Mouse (Mus musculus) gastrocnemius, postnatal 4 days (tissue): ENCODE results near the gene Socs5. TPM values are rescaled to one million over a fixed set of nuclear protein-coding genes. Genes with fewer than 3 reads are reported as not detected.
"Not testable (repeated sequence)": the region's sequence is repeated elsewhere in the genome, so short reads cannot be mapped to it uniquely, and the experiment has no call there.

Source experiments
- DNase-seq, 2 experiments: peaks; one replicate each; pipeline ENCODE4 v3.0.0; 2021 to 2022; ENCODE audit warnings: low spot score in 2 of 2, mixed read lengths in 2 of 2
- long read RNA-seq, 2 experiments: library from polyadenylated mRNA; stranded (forward); transcript quantifications; one replicate each; pipeline ENCODE4 v2.0.0; 2021
- total RNA-seq, 2 experiments: library from RNA; stranded (reverse); gene quantifications; 2 replicates each; pipeline ENCODE4 v1.2.3; 2021

Socs5 gene
- total RNA-seq: 10 to 100 TPM; 17.5 to 18.2 TPM
- long read RNA-seq, experiment 1, partial matches to known transcripts: 0 of 13 reads
- long read RNA-seq, experiment 1, other reads (novel, unspliced or antisense): 9 of 13 reads
- long read RNA-seq, experiment 2, transcript Socs5-203 (2 exons, 978 nt): major isoform, 5 of 11 reads
- long read RNA-seq, experiment 2, partial matches to known transcripts: 0 of 11 reads
- long read RNA-seq, experiment 2, other reads (novel, unspliced or antisense): 6 of 11 reads

- no peak for DNase-seq
These were observed at the start of gene Socs5 for GRCm38 (mm10) chr17:87107623-87108221. TSS of gene Socs5 (plus strand) at chr17:87107679.

GRCm38 (mm10) chr17:87062639-87063038 is 44.8 kb upstream of the Socs5 start:
- DNase-seq: no peak

GRCm38 (mm10) chr17:87063461-87063860 is 44.0 kb upstream of the Socs5 start:
- no peak for DNase-seq

GRCm38 (mm10) chr17:87063969-87064368 is 43.5 kb upstream of the Socs5 start:
- no peak for DNase-seq

- DNase-seq: no peak
These were observed 38.5 kb upstream of the Socs5 start for GRCm38 (mm10) chr17:87068997-87069396.

- DNase-seq: not testable (repeated sequence)
These were observed 35.3 kb upstream of the Socs5 start for GRCm38 (mm10) chr17:87072183-87072582.

- DNase-seq: no peak
These were observed 34.6 kb upstream of the Socs5 start for GRCm38 (mm10) chr17:87072766-87073440.

GRCm38 (mm10) chr17:87073470-87073869 is 34.0 kb upstream of the Socs5 start:
- DNase-seq: no peak

GRCm38 (mm10) chr17:87078217-87078616 is 29.3 kb upstream of the Socs5 start:
- DNase-seq: not testable (repeated sequence)

- DNase-seq: no peak
These were observed 26.8 kb upstream of the Socs5 start for GRCm38 (mm10) chr17:87080724-87081123.

GRCm38 (mm10) chr17:87082547-87082946 is 24.9 kb upstream of the Socs5 start:
- no peak for DNase-seq

- no peak for DNase-seq
These were observed 23.8 kb upstream of the Socs5 start for GRCm38 (mm10) chr17:87083671-87084070.

- no peak for DNase-seq
These were observed 21.8 kb upstream of the Socs5 start for GRCm38 (mm10) chr17:87085726-87086125.

GRCm38 (mm10) chr17:87089296-87089695 is 18.2 kb upstream of the Socs5 start:
- DNase-seq: no peak

GRCm38 (mm10) chr17:87093061-87093460 is 14.4 kb upstream of the Socs5 start:
- DNase-seq: no peak

- no peak for DNase-seq
These were observed 10.5 kb upstream of the Socs5 start for GRCm38 (mm10) chr17:87096951-87097350.

GRCm38 (mm10) chr17:87097576-87097975 is 9.9 kb upstream of the Socs5 start:
- no peak for DNase-seq

- no peak for DNase-seq
These were observed 6.5 kb upstream of the Socs5 start for GRCm38 (mm10) chr17:87100947-87101346.

- DNase-seq: no peak
These were observed 4.8 kb upstream of the Socs5 start for GRCm38 (mm10) chr17:87102636-87103035.

GRCm38 (mm10) chr17:87103060-87103459 is 4.4 kb upstream of the Socs5 start:
- DNase-seq: no peak

GRCm38 (mm10) chr17:87104276-87104675 is 3.2 kb upstream of the Socs5 start:
- no peak for DNase-seq

- no peak for DNase-seq
These were observed 1.5 kb upstream of the Socs5 start for GRCm38 (mm10) chr17:87105941-87106340.
